Mouse (Mus musculus): ENCODE results near the gene Gm14401. TPM values are rescaled to one million over a fixed set of nuclear protein-coding genes. Genes with fewer than 3 reads are reported as not detected.

Gm14401 gene
- not detected in 2 replicates for polyA plus RNA-seq (2015; fragmentation: Nextera tagmentation; extraction: Ambion mirVana)

GRCm38 (mm10) chr2:177073432-177074423 lies at the start of gene Gm14401:
TSS of gene Gm14401 (plus strand) at chr2:177074320.

Other genes starting within 250 kb of the Gm14401 start
- gene Gm14408, start 243.2 kb upstream of the Gm14401 start, polyA plus RNA-seq (2015; fragmentation: Nextera tagmentation; extraction: Ambion mirVana): not detected in 2 replicates
- gene Gm14296, start 146.5 kb upstream of the Gm14401 start, polyA plus RNA-seq (2015; fragmentation: Nextera tagmentation; extraction: Ambion mirVana): 2.3 and 4.1 TPM in 2 replicates
- 4.6 and 4.7 TPM in 2 replicates for gene Gm14419, start 73.4 kb upstream of the Gm14401 start, polyA plus RNA-seq (2015; fragmentation: Nextera tagmentation; extraction: Ambion mirVana)
- gene Gm14410, start 132.1 kb downstream of the Gm14401 start, polyA plus RNA-seq (2015; fragmentation: Nextera tagmentation; extraction: Ambion mirVana): 8.3 and 9.8 TPM in 2 replicates
- gene Gm14409, start 192.7 kb downstream of the Gm14401 start, polyA plus RNA-seq (2015; fragmentation: Nextera tagmentation; extraction: Ambion mirVana): not detected in 2 replicates
- not detected in 2 replicates for gene Gm14412, start 250.0 kb downstream of the Gm14401 start, polyA plus RNA-seq (2015; fragmentation: Nextera tagmentation; extraction: Ambion mirVana)